Mouse (Mus musculus) central nervous system, embryonic 18 days (tissue): ENCODE data around the gene Zfp52. TPM values are rescaled to one million over a fixed set of nuclear protein-coding genes. Genes with fewer than 3 reads are reported as not detected.

ENCODE experiments used
- polyA plus RNA-seq: library from polyadenylated mRNA; depleted of rRNA; stranded (reverse); fragments of >200 nt; gene quantifications from 2 replicates; pipeline ENCODE4 v1.2.3, GENCODE M21; 2012; rRNA removed

The Zfp52 gene
- 3.0 and 3.2 TPM in 2 replicates for polyA plus RNA-seq

DNA sequence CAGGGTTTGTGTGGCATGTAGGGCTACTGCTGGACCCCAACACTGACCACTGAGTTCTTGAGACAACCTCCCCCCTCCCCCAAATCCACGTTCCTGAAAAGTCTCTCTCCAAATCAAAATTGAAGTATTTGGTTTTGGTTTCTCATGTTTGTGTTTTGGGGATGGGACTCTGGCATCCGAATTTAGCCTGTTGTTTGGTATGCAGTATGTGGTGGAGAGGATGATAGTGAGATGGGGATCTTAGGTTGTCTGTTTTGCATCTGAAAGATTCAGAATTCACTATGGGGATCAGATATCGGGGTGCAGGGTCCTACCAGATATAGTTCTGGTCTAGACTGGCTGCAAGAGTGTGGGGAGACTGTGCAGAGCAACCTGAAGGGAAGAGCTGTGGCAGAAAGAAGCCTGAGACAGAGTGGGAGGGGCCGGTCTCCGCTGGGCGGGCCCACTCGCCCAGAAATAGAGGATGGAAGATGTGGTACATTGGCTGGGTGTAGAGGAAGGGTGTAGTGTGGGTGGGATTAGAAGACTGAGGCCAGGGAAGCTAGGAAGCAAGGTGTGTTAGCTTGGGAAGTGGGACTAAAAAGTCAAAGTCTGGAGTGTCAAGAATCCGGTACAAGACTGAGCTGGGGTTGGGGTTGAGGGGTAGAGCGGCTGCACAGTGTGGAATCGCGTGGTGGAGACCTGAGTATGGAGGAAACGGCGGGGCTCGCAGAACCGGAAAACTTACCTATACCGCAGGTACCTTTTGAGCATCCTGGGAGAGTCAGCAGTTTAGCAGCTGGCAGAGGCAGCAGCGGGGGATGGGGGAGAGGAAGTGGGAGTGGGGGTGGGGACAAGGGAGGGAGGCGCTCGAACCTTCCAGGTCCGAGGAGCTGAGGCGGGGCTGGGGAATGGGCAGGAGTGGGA is at the start of gene Zfp52:
Gene Zfp52 (plus strand): TSS at position 444 of the 906 bp plus-strand sequence.

DNA sequence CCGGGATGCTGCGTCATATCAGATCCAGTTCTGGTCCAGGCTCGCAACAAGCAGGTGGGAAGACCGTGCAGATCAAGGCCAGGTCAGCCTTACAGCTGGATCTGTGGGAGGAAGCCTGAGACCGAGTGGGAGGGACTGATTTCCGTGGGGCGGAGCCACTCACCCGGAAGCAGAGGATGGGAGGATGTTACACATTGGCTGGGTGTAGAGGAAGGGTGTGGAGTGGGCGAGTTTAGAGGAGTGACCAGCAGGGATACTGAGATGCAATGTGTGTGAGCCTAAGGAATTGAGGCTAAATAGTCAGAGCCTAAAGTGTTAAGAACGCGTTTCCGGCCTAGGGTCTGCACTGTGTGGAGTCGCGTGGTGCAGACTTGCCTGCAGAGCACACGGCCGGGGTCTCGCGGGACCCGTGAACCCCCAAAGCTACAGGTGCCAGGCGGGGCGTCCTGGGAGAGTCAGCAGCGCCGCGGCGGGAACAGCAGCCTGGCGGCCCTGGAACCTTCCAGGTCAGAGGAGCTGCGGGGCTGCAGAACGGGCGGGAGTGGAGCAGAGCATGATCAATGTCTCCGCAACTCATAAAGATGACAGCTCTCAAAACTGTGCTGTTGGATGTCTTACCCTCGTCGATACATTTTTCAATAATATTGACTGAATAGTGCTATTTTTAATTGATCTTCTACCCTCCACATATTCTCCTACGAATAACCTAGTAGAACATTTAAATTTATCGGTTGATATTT is 46.4 kb upstream of the Zfp52 start, which contains the start of gene Zfp53:
Gene Zfp53 (plus strand): TSS at position 239 of the 740 bp plus-strand sequence.

DNA sequence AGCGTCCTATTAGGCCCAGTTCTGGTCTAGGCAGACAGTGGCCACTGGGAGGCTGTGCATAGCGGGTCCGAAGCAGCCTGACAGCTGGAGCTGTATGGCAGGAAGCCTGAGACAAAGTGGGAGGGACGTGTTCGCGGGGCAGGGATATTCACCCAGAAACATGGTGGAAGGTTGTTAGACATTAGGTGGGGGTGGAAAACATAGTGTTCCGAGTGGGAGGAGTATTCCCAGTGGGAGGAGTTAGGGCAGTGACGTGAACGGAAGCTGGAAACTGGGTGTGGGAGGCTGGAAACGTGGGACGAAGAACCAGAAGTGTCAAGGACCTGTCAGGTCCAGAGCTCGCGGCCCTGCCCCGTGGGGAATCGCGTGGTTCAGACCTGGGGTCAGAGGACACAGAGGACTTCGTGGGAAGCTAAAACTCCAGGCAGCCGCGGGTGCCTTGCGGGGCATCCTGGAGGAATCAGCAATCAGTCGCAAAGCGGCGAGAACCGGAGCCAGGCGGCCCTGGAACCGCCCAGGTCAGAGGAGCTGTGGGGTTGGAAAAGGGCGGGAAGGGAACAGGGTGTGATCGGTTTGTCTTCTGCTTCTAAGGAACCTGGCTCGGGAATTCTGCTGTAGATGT is 31.5 kb downstream of the Zfp52 start, which contains the start of gene Zfp948:
Gene Zfp948 (plus strand): TSS at position 281 of the 622 bp plus-strand sequence.

Other genes with a start within 250 kb of the Zfp52 start
- not detected in 2 replicates for gene Vmn1r237, start 223.7 kb upstream of the Zfp52 start, polyA plus RNA-seq
- gene Zfp677, start 151.8 kb upstream of the Zfp52 start, polyA plus RNA-seq: 3.3 and 3.6 TPM in 2 replicates
- 3.5 and 4.6 TPM in 2 replicates for gene Zfp54, start 112.3 kb upstream of the Zfp52 start, polyA plus RNA-seq
- gene Zfp51, start 85.2 kb upstream of the Zfp52 start, polyA plus RNA-seq: 5.3 and 5.6 TPM in 2 replicates
- 5.2 and 5.9 TPM in 2 replicates for gene Zfp53, start 46.5 kb upstream of the Zfp52 start, polyA plus RNA-seq
- 18.7 and 21.0 TPM in 2 replicates for gene Zfp948, start 31.5 kb downstream of the Zfp52 start, polyA plus RNA-seq
- 11.0 and 11.3 TPM in 2 replicates for gene Zfp983, start 115.1 kb downstream of the Zfp52 start, polyA plus RNA-seq
- 11.8 and 12.2 TPM in 2 replicates for gene Gm10226, start 156.3 kb downstream of the Zfp52 start, polyA plus RNA-seq
- gene Zfp760, start 172.2 kb downstream of the Zfp52 start, polyA plus RNA-seq: 12.1 and 14.0 TPM in 2 replicates
- 7.6 and 7.8 TPM in 2 replicates for gene Zfp229, start 195.3 kb downstream of the Zfp52 start, polyA plus RNA-seq